ENCODE assay signal across 41 mouse cellular contexts in the genomic region with DNA sequence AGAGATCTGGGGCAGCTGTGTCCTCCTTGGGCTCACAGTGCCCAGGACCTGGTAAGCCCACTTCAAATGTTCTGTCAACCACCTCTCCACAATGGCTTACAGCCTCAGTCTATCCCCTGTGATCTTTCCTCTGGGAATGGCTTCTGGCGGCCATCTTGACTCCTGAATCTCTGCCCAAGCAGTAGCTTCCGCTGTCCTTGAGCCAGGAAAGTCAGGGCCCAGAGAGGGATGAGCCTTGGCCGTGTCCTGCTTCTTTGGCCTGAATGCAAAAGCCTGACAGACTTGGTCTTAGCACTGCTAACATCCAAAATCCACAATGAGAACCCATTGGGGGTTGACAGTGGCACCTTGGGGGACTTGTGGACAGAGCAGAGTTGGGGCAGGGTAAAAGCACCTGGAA. TPM values are rescaled to one million over a fixed set of nuclear protein-coding genes. Genes with fewer than 3 reads are reported as not detected.
"Had no signal": no experiment of that assay in that cellular context is flagged by ENCODE, and none has a peak within 500 bp of the region (broad histone marks: within the 10 kb centered on the region; RNA-seq: fewer than 3 reads in every experiment).

No protein-coding gene starts in this region.

- H3K4me1 ChIP-seq: liver, embryonic 12.5 days; liver, embryonic 13.5 days; liver, embryonic 15.5 days; midbrain, embryonic 12.5 days; midbrain, embryonic 13.5 days; midbrain, embryonic 15.5 days; neural tube, embryonic 12.5 days had no signal

- ATAC-seq: liver, embryonic 12.5 days; liver, postnatal 0 days; lung, postnatal 0 days; midbrain, embryonic 13.5 days; midbrain, embryonic 15.5 days; midbrain, embryonic 16.5 days had no signal

- H3K36me3 ChIP-seq: limb, embryonic 10.5 days; limb, embryonic 12.5 days; limb, embryonic 13.5 days; limb, embryonic 15.5 days; liver, embryonic 12.5 days; liver, embryonic 13.5 days; liver, embryonic 15.5 days; lung, embryonic 15.5 days; midbrain, embryonic 10.5 days; midbrain, embryonic 12.5 days; midbrain, embryonic 13.5 days; midbrain, embryonic 15.5 days; neural tube, embryonic 12.5 days; neural tube, embryonic 13.5 days had no signal

- H3K27me3 ChIP-seq: limb, embryonic 13.5 days; liver, embryonic 13.5 days; liver, embryonic 15.5 days; lung, embryonic 15.5 days; midbrain, embryonic 15.5 days; neural tube, embryonic 12.5 days; neural tube, embryonic 13.5 days had no signal

- H3K9ac ChIP-seq: limb, embryonic 12.5 days; limb, embryonic 13.5 days; limb, embryonic 15.5 days; liver, embryonic 12.5 days; liver, embryonic 13.5 days; liver, embryonic 14.5 days; liver, embryonic 15.5 days; liver, postnatal 0 days; lung, embryonic 14.5 days; lung, embryonic 15.5 days; midbrain, embryonic 12.5 days; midbrain, embryonic 13.5 days; midbrain, embryonic 15.5 days; neural tube, embryonic 12.5 days; neural tube, embryonic 13.5 days had no signal

- H3K4me2 ChIP-seq: limb, embryonic 12.5 days; limb, embryonic 13.5 days; limb, embryonic 15.5 days; liver, embryonic 11.5 days; liver, embryonic 12.5 days; liver, embryonic 13.5 days; liver, embryonic 15.5 days; lung, embryonic 14.5 days; lung, embryonic 15.5 days; midbrain, embryonic 11.5 days; midbrain, embryonic 12.5 days; midbrain, embryonic 13.5 days; midbrain, embryonic 15.5 days; neural tube, embryonic 12.5 days; neural tube, embryonic 13.5 days had no signal

- H3K9me3 ChIP-seq: limb, embryonic 10.5 days; limb, embryonic 12.5 days; limb, embryonic 15.5 days; liver, embryonic 12.5 days; liver, embryonic 13.5 days; liver, embryonic 15.5 days; lung, embryonic 15.5 days; midbrain, embryonic 10.5 days; midbrain, embryonic 12.5 days; midbrain, embryonic 13.5 days; midbrain, embryonic 15.5 days; neural tube, embryonic 12.5 days; neural tube, embryonic 13.5 days had no signal

- H3K27ac ChIP-seq: limb, embryonic 10.5 days; limb, embryonic 12.5 days; limb, embryonic 13.5 days; limb, embryonic 15.5 days; liver, embryonic 12.5 days; liver, embryonic 13.5 days; liver, embryonic 14.5 days; liver, embryonic 15.5 days; lung, embryonic 15.5 days; macrophage; midbrain, embryonic 10.5 days; midbrain, embryonic 12.5 days; midbrain, embryonic 13.5 days; midbrain, embryonic 15.5 days; neural tube, embryonic 12.5 days; neural tube, embryonic 13.5 days had no signal

- H3K4me3 ChIP-seq: limb, embryonic 10.5 days; limb, embryonic 12.5 days; limb, embryonic 13.5 days; limb, embryonic 15.5 days; liver, embryonic 12.5 days; liver, embryonic 13.5 days; liver, embryonic 15.5 days; lung, embryonic 15.5 days; megakaryocyte, embryonic 14.5 days; midbrain, embryonic 10.5 days; midbrain, embryonic 12.5 days; midbrain, embryonic 13.5 days; midbrain, embryonic 15.5 days; myocyte; neural tube, embryonic 12.5 days; neural tube, embryonic 13.5 days had no signal

- DNase-seq: left cerebral cortex, postnatal 4 days; liver; liver, embryonic 13.5 days; liver, postnatal 0 days; lung, adult 18-20 months; lung, adult 2 months; lung, embryonic 14.5 days; lung, postnatal 10 days; lung, postnatal 14 days; lung, postnatal 36 days; lung, postnatal 4 days; midbrain, embryonic 14.5 days had no signal

RNA-seq across cellular contexts. Expression of a gene that starts 14.8 kb away (rescaled TPM):
- total RNA-seq: liver, adult 2 months; megakaryocyte progenitor cell, adult 5-6 weeks; megakaryocyte, adult 5-6 weeks; megakaryocyte-erythroid progenitor cell, adult 5-6 weeks; monocyte, adult 5-6 weeks had no signal
- polyA plus RNA-seq: liver, adult 2 months; liver, embryonic 11.5 days; liver, embryonic 12.5 days; liver, embryonic 13.5 days; liver, embryonic 15.5 days; liver, embryonic 16.5 days; liver, postnatal 0 days; lung, embryonic 14.5 days; macrophage; midbrain, embryonic 10.5 days; midbrain, embryonic 11.5 days; myocyte; neural tube, embryonic 11.5 days; neural tube, embryonic 12.5 days had no signal

RNA-seq across cellular contexts. Expression of a gene that starts 57.5 kb away (rescaled TPM):
- total RNA-seq: liver, adult 2 months; megakaryocyte progenitor cell, adult 5-6 weeks; megakaryocyte, adult 5-6 weeks; megakaryocyte-erythroid progenitor cell, adult 5-6 weeks; monocyte, adult 5-6 weeks had no signal
- polyA plus RNA-seq: limb, embryonic 10.5 days; limb, embryonic 11.5 days; limb, embryonic 12.5 days; limb, embryonic 13.5 days; limb, embryonic 15.5 days; liver, adult 2 months; liver, embryonic 11.5 days; liver, embryonic 12.5 days; liver, embryonic 13.5 days; liver, embryonic 15.5 days; macrophage; myocyte had no signal

RNA-seq across cellular contexts. Expression of a gene that starts 58.6 kb away (rescaled TPM):
- total RNA-seq: liver, adult 2 months; megakaryocyte progenitor cell, adult 5-6 weeks; megakaryocyte, adult 5-6 weeks; megakaryocyte-erythroid progenitor cell, adult 5-6 weeks had no signal
- polyA plus RNA-seq: liver, adult 2 months; liver, postnatal 0 days; macrophage had no signal
